Mouse (Mus musculus): Measurements from ENCODE around the gene Neurog3. TPM values are rescaled to one million over a fixed set of nuclear protein-coding genes. Genes with fewer than 3 reads are reported as not detected.
A peak's percentile ranks its signal among the peaks of the same experiment; 100 is the strongest.

The Neurog3 gene
- total RNA-seq, 4 experiments from 2014 or later, result not detected

DNA sequence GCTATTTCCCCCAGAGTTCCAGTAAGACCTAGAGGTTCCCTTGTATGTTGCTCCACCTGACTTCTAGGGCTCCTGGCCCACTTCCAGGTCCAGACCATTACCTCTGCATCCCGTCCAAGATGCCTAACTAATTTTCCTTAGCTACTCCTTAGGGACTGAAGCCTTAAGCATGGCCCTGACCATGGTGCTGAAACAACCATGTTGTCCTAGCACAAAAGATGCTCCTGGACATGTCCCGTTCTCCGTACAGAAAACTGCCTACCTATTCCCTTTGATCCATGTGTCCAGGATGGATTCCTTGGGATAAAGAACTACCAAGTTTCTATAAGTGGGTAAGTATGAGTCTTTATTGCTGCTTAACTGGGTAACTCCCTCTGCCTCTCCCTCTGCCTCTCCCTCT is 5.2 kb downstream of the Neurog3 start:
- no peak for DNase-seq

DNA sequence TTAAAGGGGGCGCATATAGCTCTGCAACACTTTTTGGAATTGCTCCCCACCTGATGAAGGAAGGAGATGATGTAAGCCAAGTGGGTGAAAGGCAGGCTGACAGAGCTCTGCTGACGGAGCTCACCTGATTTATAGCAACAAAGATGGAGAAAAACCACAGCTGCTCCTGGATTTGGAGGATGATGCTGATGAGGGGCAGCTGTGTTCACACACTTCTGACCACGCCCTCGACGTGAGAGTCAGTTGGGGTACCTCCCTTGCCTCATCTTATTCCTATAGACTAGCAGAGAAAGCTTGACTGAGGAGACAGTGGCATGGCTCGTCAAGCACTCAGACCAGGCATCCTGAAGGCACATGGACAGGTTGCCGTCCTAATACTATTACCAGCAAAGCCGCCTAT is 10.9 kb downstream of the Neurog3 start, which contains the start of gene Fam241b:
Gene Fam241b, minus strand, starts transcription at position 101 of the 400 bp plus-strand sequence.
- DNase-seq, result no peak

DNA sequence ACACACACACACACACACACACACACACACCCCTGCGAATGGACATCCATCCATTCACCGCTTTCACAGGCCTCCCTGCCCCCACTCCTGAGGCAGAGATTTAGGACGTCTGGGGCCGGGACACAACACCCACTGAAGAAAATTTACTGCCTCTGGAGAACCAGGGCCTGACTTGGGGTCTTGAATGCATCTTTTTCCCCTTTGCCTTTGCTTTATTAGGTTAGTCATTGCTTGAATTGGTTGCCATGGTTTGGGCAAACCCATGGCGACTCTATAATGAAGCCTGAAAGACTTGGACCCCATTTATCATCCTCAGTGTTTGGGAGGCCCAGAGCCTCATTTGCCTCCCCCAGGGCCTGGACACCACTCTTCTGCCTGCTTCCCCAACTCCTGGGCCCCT is 13.1 kb downstream of the Neurog3 start:
- no peak for DNase-seq

DNA sequence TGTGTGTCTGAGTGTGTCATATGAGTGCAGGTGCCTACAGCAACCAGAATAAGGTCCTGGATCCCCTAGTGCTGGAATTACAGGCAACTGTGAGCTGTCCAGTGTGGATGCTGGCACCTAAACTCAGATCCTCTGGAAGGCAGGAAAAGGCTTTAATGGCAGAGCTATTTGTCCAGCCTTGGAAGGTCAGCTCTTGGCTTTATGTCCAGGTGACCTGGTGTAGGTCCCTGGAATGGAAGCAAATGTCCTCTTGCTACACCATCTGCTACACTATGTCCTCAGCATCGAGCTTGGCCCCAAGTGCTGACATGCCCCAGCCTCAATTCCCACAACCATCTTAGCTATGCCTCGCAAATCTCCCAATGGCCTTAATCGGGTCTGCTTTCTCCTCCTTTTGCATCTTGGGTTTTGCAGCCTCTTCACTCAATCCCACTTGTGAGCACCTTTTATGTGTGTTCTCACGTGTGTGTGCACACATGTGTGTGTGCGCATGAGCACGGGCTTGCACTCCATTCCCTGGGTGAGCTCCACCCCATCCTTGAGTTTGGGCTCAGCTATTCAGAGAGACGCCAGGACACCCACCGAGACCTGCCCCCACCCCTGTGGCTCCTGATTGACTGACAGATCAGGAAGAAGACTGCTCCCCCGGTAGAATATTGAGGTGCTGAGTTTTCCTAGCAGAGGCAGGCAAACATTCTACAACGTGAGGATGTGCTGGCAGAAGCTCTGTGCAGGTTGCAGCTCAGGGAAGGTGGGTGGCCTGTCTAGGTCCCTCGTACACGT is 14.8 kb downstream of the Neurog3 start:
- no peak for DNase-seq

DNA sequence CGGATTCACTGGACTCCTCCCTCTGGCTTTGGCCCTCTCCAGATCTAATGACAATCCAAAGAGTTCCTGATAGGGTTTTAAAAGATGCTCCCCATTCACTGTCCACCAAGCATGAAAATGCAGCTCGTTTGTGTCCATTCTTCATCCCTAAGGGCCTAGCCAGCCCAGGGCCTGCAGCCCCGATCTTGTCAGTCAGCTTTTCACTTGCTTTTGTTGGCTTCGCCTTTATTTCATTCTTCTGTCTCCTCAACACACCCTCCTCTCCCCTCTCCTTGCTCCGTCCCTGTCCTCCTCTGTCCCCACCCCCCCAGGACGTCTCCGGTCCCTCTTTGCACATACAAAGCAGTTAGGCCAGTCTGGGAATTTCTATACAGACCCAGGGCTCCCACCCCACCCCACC is 17.0 kb downstream of the Neurog3 start:
- no peak for DNase-seq

DNA sequence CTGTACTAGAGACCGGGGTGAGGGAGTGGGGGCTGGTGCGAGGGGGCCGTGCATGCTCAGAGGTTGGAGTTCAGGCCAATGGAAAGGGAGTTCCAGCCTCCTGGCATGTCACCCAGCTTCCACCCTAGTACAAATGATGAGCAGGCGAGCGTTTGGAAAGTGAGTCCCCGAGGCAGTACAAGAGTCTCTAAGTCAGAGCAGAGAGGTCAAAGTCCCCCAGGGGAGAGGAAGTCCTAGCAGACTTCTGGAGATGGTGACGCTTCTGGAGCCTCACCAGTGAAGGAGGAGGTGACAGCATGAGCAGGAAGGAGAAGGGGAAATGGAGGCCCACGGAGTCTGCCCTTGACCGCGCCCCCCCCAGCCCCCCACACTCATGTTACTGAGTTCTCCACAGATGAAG is 29.5 kb downstream of the Neurog3 start:
- DNase-seq, result no peak

DNA sequence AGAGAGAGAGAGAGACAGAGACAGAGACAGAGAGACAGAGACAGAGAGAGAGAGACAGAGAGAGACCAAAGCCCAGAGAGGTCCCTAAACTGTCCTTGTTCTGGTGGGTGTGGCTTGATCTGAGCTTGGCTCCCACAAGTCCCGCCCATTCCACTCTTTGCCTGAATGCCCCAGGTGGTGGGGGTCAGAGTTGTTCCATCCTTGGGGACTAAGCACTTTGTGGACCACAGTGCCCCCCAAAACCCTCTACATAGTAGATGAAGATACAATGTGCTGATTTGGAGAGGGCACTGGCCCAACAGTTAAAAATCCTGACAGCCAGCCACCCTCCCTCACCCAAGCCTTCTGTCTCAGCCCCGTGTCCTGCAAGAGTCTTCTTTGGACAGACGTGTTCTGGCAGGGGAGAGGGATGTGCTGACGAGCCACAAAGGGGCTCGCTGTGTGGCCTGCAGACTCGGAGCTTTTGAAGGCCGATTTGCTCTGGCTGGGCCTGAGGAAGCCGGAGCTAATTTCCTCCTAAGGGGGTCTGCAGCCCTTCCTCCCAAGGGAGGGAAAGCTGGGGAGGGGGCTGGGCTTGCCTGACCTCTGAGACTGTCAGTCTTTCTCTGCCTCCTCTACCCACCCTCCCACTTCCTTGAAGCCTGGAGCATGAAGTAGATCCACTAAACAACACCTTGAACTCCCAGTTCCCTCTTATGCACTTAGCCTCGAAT is 40.1 kb downstream of the Neurog3 start:
- DNase-seq, result no peak

DNA sequence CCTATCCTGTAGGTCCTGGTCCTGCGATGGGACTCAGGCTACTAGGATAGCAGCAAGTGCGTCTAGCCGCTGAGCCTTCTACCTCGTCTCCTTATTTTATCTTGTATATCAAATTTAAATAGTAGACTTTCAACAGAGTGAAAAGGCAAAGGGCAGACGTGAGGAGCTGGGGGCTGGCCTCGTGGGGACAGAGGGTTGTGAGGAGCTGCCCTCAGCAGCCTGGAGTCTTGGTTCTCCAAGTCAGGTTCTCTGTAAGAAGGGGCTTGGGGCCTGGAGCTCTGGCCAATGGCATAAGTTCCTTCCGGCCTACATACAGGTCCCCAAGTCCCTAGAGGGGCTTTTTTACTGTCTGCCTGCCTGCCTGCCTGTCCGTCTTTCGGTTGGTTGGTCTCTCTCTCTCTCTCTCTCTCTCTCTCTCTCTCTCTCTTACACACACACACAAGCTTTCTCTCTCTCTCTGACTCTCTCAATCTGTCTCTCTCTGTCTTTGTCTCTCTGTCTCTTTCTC is 41.1 kb downstream of the Neurog3 start:
- no peak for DNase-seq

DNA sequence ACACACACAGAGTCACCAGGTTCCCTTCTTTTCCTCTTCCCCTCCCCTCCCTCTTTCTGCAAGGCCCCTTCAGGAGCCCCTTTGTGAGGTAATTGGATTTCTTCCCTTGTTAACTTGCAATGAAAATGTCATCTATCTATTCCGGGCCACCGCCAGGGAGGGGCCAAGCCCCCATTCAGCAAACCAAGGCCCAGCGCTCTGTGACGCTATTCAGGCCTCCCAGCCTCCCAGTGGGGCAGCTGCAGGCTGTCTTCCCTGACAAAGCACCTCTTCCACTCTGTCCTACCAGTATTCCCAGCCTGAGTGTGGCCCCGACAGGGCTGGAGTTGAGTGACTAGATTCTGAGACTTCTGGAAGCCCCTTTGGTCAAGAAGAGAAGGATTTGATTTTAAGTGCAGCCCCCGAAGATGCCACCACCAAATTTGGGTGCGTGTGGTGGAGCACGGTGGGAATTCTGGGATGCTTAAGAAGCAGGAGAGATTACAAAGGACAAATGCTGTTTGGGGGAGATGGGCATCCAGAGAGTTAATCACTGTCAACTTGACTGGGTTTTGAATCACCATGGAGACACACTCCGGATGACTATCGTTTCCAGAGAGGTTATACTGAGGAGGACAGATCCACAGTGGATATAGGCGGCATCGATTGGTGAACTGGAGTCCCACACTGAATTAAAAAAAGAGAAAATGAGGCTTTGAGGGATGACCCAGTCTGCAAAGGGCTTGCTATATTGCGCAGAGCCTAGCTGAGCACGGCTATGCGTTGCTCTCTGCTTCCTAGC is 41.8 kb downstream of the Neurog3 start:
- DNase-seq, result no peak

DNA sequence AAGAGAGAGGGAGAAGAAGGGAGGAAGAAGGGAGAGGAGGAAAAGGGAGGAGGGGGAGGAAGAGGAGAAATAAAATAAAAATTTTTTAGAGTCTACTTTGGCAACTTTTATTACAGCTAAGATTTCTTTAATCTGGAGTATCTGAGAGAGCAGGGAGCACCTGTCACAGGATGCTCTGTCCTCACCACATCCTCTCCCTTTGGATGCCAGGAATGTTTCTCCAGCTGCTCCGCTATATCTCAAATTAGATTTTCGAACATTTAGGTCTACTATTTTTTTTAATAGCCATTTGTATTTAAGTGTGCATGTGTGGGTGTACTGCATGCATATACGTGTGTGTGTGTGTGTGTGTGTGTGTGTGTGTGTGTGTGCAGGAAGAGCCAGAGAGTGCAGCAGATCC is 47.1 kb downstream of the Neurog3 start:
- DNase-seq, result no peak

DNA sequence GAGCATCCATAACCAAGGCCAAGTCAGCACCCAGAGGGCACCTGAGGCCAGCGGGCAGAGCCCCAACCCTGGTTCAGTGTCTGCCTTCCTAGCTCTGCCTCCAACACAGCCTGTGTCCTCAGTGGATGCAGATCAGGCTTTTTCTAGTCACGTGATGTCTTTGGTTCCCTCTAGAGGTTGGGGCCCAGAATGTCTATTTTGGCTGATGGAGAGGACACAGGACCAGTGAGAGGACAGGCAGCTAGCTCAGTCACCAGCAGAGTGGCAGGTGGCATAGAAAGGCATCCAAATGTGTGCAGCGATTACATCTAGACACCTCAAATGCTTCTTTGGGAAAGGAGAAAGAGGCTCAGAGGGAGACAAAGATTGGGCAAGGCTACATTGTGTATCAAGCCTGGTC is 48.8 kb downstream of the Neurog3 start:
- no peak for DNase-seq

DNA sequence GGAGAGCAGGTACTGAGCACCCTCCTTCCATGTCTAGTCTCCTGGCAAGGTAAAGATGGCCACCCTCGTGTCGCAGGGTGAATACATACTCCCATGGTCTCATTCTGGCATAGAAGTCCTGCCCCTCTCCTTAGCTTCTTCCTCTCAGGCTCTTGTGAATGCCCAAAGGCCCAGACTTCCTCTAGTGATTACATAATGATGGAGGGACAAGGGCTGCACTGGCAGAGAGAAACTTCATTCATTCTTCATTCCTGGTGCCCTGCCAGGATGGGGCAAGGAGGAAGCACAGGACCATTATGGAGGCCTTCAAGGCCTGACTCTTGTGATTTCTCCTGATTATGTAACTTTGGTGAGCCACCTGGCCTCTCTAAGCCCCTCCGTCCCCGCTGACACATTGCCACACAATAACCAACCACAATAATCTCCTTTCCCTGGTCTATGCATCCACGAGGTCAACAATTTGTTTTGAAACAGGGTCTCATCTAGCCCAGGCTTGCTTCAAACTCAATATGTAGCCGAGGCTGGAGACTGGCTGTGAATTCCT is 49.7 kb downstream of the Neurog3 start:
- no peak for DNase-seq

DNA sequence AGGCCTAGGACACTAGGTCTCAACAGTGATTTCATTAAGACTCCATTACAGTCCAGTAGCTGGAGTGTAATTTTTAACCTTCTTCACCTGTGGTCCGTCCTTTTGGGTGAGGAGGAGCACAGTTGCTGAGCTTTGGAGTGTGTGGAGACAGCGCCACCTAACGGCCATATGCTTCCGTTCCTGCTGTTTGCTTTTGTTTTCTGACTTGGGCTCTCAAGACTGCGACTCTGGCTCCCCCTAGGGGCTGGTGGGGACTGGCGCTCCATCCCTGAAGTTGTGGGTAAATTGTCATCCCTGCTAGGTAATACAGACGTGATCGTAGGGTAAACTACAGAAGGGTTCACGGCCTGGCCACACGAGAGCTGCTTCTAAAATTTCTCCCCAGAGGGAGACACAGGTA is 50.2 kb downstream of the Neurog3 start:
- DNase-seq, result peak; percentile 85

Other genes starting within 250 kb of the Neurog3 start
- gene Col13a1, start 154.0 kb upstream of the Neurog3 start, total RNA-seq (2022), result 10 to 100 TPM in 2 of 4 experiments, 1 to 10 TPM in 2; 7.9 to 12.3 (median 10.3) TPM
- gene Fam241b, start 10.8 kb downstream of the Neurog3 start, total RNA-seq (2022), result 10 to 100 TPM in 2 of 4 experiments, 1 to 10 TPM in 2; 5.6 to 11.7 (median 8.7) TPM
- gene Tspan15, start 98.2 kb downstream of the Neurog3 start, total RNA-seq (2022), result 10 to 100 TPM; 17.5 to 29.9 (median 21.7) TPM
- 10 to 100 TPM; 27.8 to 76.4 (median 46.5) TPM for gene Tacr2, start 119.3 kb downstream of the Neurog3 start, total RNA-seq (2022)
- 10 to 100 TPM; 32.4 to 53.5 (median 42.9) TPM for gene Hk1, start 246.8 kb downstream of the Neurog3 start, total RNA-seq (2022)